Mouse (Mus musculus): ENCODE measurements around the gene Bmper. TPM values are rescaled to one million over a fixed set of nuclear protein-coding genes. Genes with fewer than 3 reads are reported as not detected.
A peak's percentile ranks its signal among the peaks of the same experiment; 100 is the strongest.

The Bmper gene
- polyA plus RNA-seq, 1 experiment from 2014 or later = 1.6 TPM

GRCm38 (mm10) chr9:23243869-23244268 is 21.0 kb downstream of the Bmper start:
- Histone ChIP-seq H3K4me3 (ENCODE audit: low read depth, low read length) (no peak overlapping the region), H3K36me3 (ENCODE audit: control insufficient read depth, insufficient read depth, low read length) (no peaks in the 10 kb centered on the region), H3K9ac (ENCODE audit: low read depth, low read length) (no peak overlapping the region), H3K4me2 (no peak overlapping the region), H3K9me3 (ENCODE audit: control insufficient read depth, low read length) (no peaks in the 10 kb centered on the region), H3K27me3 (replicated peaks; ENCODE audit: control insufficient read depth, insufficient read depth, low read length) (no peaks in the 10 kb centered on the region), H3K27ac (ENCODE audit: low read depth, low read length) (no peak overlapping the region), H3K4me1 (replicated peaks; ENCODE audit: control insufficient read depth, insufficient read depth, low read length) (no peaks in the 10 kb centered on the region)
- no peak for ATAC-seq (replicated peaks; ENCODE audit: low FRiP score)
- no peak for DNase-seq (ENCODE audit: low spot score)
- 49% methylated on average over 6 of the region's 6 CpGs for WGBS

GRCm38 (mm10) chr9:23246389-23246788 is 23.5 kb downstream of the Bmper start:
- no peak overlapping the region for H3K27ac ChIP-seq (ENCODE audit: low read depth, low read length)

GRCm38 (mm10) chr9:23250026-23250425 is 27.1 kb downstream of the Bmper start:
- Histone ChIP-seq H3K36me3 (ENCODE audit: control insufficient read depth, insufficient read depth, low read length) (no peaks in the 10 kb centered on the region), H3K4me2 (no peak overlapping the region), H3K4me1 (replicated peaks; ENCODE audit: control insufficient read depth, insufficient read depth, low read length) (no peaks in the 10 kb centered on the region), H3K27ac (ENCODE audit: low read depth, low read length) (no peak overlapping the region), H3K9ac (ENCODE audit: low read depth, low read length) (no peak overlapping the region), H3K27me3 (replicated peaks; ENCODE audit: control insufficient read depth, insufficient read depth, low read length) (no peaks in the 10 kb centered on the region), H3K9me3 (ENCODE audit: control insufficient read depth, low read length) (no peaks in the 10 kb centered on the region), H3K4me3 (ENCODE audit: low read depth, low read length) (no peak overlapping the region)
- no peak for ATAC-seq (replicated peaks; ENCODE audit: low FRiP score)
- 5% methylated on average over 5 of the region's 5 CpGs for WGBS
- DNase-seq (ENCODE audit: low spot score) = peak; percentile 47

More at GRCm38 (mm10) chr9:23246389-23246788, 23.5 kb downstream of the Bmper start:
- ATAC-seq (replicated peaks; ENCODE audit: low FRiP score) = no peak
- Histone ChIP-seq H3K4me1 (replicated peaks; ENCODE audit: control insufficient read depth, insufficient read depth, low read length) (no peaks in the 10 kb centered on the region), H3K9me3 (ENCODE audit: control insufficient read depth, low read length) (no peaks in the 10 kb centered on the region), H3K27me3 (replicated peaks; ENCODE audit: control insufficient read depth, insufficient read depth, low read length) (no peaks in the 10 kb centered on the region), H3K4me3 (ENCODE audit: low read depth, low read length) (no peak overlapping the region), H3K4me2 (no peak overlapping the region), H3K9ac (ENCODE audit: low read depth, low read length) (no peak overlapping the region), H3K36me3 (ENCODE audit: control insufficient read depth, insufficient read depth, low read length) (no peaks in the 10 kb centered on the region)
- 85% methylated on average over 9 of the region's 9 CpGs for WGBS
- no peak for DNase-seq (ENCODE audit: low spot score)

- H3K27ac ChIP-seq (ENCODE audit: low read depth, low read length) = no peak overlapping the region
- no peaks in the 10 kb centered on the region for H3K9me3 ChIP-seq (ENCODE audit: control insufficient read depth, low read length)
- no peaks in the 10 kb centered on the region for H3K4me1 ChIP-seq (replicated peaks; ENCODE audit: control insufficient read depth, insufficient read depth, low read length)
- DNase-seq (ENCODE audit: low spot score) = no peak
- H3K27me3 ChIP-seq (replicated peaks; ENCODE audit: control insufficient read depth, insufficient read depth, low read length) = no peaks in the 10 kb centered on the region
- 80% methylated on average over 6 of the region's 6 CpGs for WGBS
- no peak for ATAC-seq (replicated peaks; ENCODE audit: low FRiP score)
- H3K9ac ChIP-seq (ENCODE audit: low read depth, low read length) = no peak overlapping the region
- H3K4me2 ChIP-seq = no peak overlapping the region
- H3K36me3 ChIP-seq (ENCODE audit: control insufficient read depth, insufficient read depth, low read length) = no peaks in the 10 kb centered on the region
- no peak overlapping the region for H3K4me3 ChIP-seq (ENCODE audit: low read depth, low read length)
These were observed 28.1 kb downstream of the Bmper start for GRCm38 (mm10) chr9:23251001-23251400.

- ATAC-seq (replicated peaks; ENCODE audit: low FRiP score) = no peak
- Histone ChIP-seq H3K9ac (ENCODE audit: low read depth, low read length) (no peak overlapping the region), H3K4me1 (replicated peaks; ENCODE audit: control insufficient read depth, insufficient read depth, low read length) (no peaks in the 10 kb centered on the region), H3K4me3 (ENCODE audit: low read depth, low read length) (no peak overlapping the region), H3K9me3 (ENCODE audit: control insufficient read depth, low read length) (no peaks in the 10 kb centered on the region), H3K4me2 (no peak overlapping the region), H3K27ac (ENCODE audit: low read depth, low read length) (no peak overlapping the region), H3K36me3 (ENCODE audit: control insufficient read depth, insufficient read depth, low read length) (no peaks in the 10 kb centered on the region), H3K27me3 (replicated peaks; ENCODE audit: control insufficient read depth, insufficient read depth, low read length) (no peaks in the 10 kb centered on the region)
- 87% methylated on average over 6 of the region's 6 CpGs for WGBS
- no peak for DNase-seq (ENCODE audit: low spot score)
These were observed 30.7 kb downstream of the Bmper start for GRCm38 (mm10) chr9:23253624-23254023.

GRCm38 (mm10) chr9:23254237-23255214 is 31.6 kb downstream of the Bmper start:
- ATAC-seq (replicated peaks; ENCODE audit: low FRiP score) = no peak
- Histone ChIP-seq H3K4me2 (peak overlapping the region; percentile 35), H3K4me3 (ENCODE audit: low read depth, low read length) (no peak overlapping the region), H3K9ac (ENCODE audit: low read depth, low read length) (no peak overlapping the region), H3K27ac (ENCODE audit: low read depth, low read length) (no peak overlapping the region), H3K4me1 (replicated peaks; ENCODE audit: control insufficient read depth, insufficient read depth, low read length) (no peaks in the 10 kb centered on the region), H3K36me3 (ENCODE audit: control insufficient read depth, insufficient read depth, low read length) (no peaks in the 10 kb centered on the region), H3K27me3 (replicated peaks; ENCODE audit: control insufficient read depth, insufficient read depth, low read length) (no peaks in the 10 kb centered on the region), H3K9me3 (ENCODE audit: control insufficient read depth, low read length) (no peaks in the 10 kb centered on the region)
- 67% methylated on average over 37 of the region's 37 CpGs for WGBS
- no peak for DNase-seq (ENCODE audit: low spot score)

GRCm38 (mm10) chr9:23255841-23256240 is 33.0 kb downstream of the Bmper start:
- 79% methylated on average over 2 of the region's 2 CpGs for WGBS
- Histone ChIP-seq H3K9ac (ENCODE audit: low read depth, low read length) (no peak overlapping the region), H3K4me3 (ENCODE audit: low read depth, low read length) (no peak overlapping the region), H3K27me3 (replicated peaks; ENCODE audit: control insufficient read depth, insufficient read depth, low read length) (no peaks in the 10 kb centered on the region), H3K36me3 (ENCODE audit: control insufficient read depth, insufficient read depth, low read length) (no peaks in the 10 kb centered on the region), H3K4me1 (replicated peaks; ENCODE audit: control insufficient read depth, insufficient read depth, low read length) (no peaks in the 10 kb centered on the region), H3K9me3 (ENCODE audit: control insufficient read depth, low read length) (no peaks in the 10 kb centered on the region), H3K4me2 (no peak overlapping the region), H3K27ac (ENCODE audit: low read depth, low read length) (no peak overlapping the region)
- ATAC-seq (replicated peaks; ENCODE audit: low FRiP score) (no peak), DNase-seq (ENCODE audit: low spot score) (no peak)

GRCm38 (mm10) chr9:23256576-23256975 is 33.7 kb downstream of the Bmper start:
- no peak overlapping the region for H3K27ac ChIP-seq (ENCODE audit: low read depth, low read length)
- no peak overlapping the region for H3K4me3 ChIP-seq (ENCODE audit: low read depth, low read length)
- H3K4me1 ChIP-seq (replicated peaks; ENCODE audit: control insufficient read depth, insufficient read depth, low read length) = no peaks in the 10 kb centered on the region
- H3K9me3 ChIP-seq (ENCODE audit: control insufficient read depth, low read length) = no peaks in the 10 kb centered on the region
- WGBS = 68% methylated on average over 2 of the region's 2 CpGs
- H3K36me3 ChIP-seq (ENCODE audit: control insufficient read depth, insufficient read depth, low read length) = no peaks in the 10 kb centered on the region
- ATAC-seq (replicated peaks; ENCODE audit: low FRiP score) = no peak
- no peak overlapping the region for H3K9ac ChIP-seq (ENCODE audit: low read depth, low read length)
- no peak overlapping the region for H3K4me2 ChIP-seq
- no peaks in the 10 kb centered on the region for H3K27me3 ChIP-seq (replicated peaks; ENCODE audit: control insufficient read depth, insufficient read depth, low read length)
- no peak for DNase-seq (ENCODE audit: low spot score)

- no peak for ATAC-seq (replicated peaks; ENCODE audit: low FRiP score)
- Histone ChIP-seq H3K9me3 (ENCODE audit: control insufficient read depth, low read length) (no peaks in the 10 kb centered on the region), H3K27me3 (replicated peaks; ENCODE audit: control insufficient read depth, insufficient read depth, low read length) (no peaks in the 10 kb centered on the region), H3K27ac (ENCODE audit: low read depth, low read length) (no peak overlapping the region), H3K4me3 (ENCODE audit: low read depth, low read length) (no peak overlapping the region), H3K4me1 (replicated peaks; ENCODE audit: control insufficient read depth, insufficient read depth, low read length) (no peaks in the 10 kb centered on the region), H3K36me3 (ENCODE audit: control insufficient read depth, insufficient read depth, low read length) (no peaks in the 10 kb centered on the region), H3K9ac (ENCODE audit: low read depth, low read length) (no peak overlapping the region), H3K4me2 (no peak overlapping the region)
- 91% methylated on average over 3 of the region's 3 CpGs for WGBS
- DNase-seq (ENCODE audit: low spot score) = no peak
These were observed 39.0 kb downstream of the Bmper start for GRCm38 (mm10) chr9:23261834-23262233.

Measured in liver, embryonic 11.5 days (tissue).